ENCODE assay signal across 8 mouse cellular contexts in the genomic region with DNA sequence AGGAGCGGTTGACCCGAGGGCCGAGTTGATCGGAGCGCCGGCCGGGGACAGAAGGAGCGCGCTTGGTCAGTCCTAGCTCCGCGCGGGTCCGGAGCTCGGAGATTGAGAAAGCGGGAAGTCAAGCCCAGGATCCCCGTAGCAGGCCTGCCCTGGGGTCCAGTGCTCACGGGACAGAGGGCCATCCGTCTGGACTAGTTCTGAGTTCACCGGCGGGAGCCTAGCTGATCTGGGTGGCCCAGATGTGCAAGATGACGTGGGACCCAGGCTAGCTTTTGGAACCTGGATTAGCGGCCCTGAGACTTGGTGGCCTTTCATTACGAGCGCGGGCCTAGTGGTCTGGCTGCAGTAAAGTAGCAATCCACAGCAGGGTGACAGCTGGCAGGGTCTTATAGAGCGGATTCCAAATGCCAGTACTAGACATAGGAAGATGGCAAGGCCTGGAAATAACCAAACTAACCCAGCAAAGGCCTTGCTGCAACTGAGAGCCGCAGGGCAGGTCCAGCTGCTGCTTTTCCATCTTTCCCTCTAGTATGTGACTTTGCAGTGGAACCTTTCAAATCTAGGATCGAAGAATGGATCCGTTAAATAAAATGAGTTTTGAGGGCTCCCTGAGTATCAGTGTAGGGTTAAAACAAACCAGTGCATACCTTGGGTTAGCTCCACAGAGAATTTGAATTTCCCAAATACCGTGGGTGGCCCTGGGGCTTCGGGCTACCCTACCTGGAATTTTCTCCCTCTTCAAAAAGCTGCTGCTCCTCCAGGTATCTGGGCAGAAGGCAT. TPM values are rescaled to one million over a fixed set of nuclear protein-coding genes. Genes with fewer than 3 reads are reported as not detected.
DNase-seq lines count a peak whose midpoint lies in the region; ATAC-seq and TF ChIP-seq lines count a peak whose summit lies in the region.

No protein-coding gene starts in this region.

- peak overlapping the region; percentile 84 for H3K4me3 ChIP-seq in layer of hippocampus, adult 2 months
- peak overlapping the region; percentile 67 for H3K4me3 ChIP-seq in embryonic facial prominence, embryonic 10.5 days
- H3K4me3 ChIP-seq in hindbrain, embryonic 15.5 days: peak overlapping the region; percentile 49
- H3K4me3 ChIP-seq in midbrain, embryonic 13.5 days (replicated peaks): peak overlapping the region; percentile 51

- no peak overlapping the region for H3K9ac ChIP-seq in hindbrain, embryonic 15.5 days
- H3K9ac ChIP-seq in midbrain, embryonic 13.5 days (replicated peaks): no peak overlapping the region

- WGBS in embryonic facial prominence, embryonic 10.5 days: 1% methylated on average over 31 of the region's 31 CpGs
- 2% methylated on average over 31 of the region's 31 CpGs for WGBS in hindbrain, embryonic 15.5 days
- 2% methylated on average over 27 of the region's 31 CpGs for WGBS in midbrain, embryonic 13.5 days

- peak; percentile 60 for ATAC-seq in hindbrain, embryonic 15.5 days (ENCODE audit: low FRiP score, low read depth)
- peak; percentile 55 for ATAC-seq in midbrain, embryonic 13.5 days

- H3K4me2 ChIP-seq in hindbrain, embryonic 15.5 days: peak overlapping the region; percentile 94
- H3K4me2 ChIP-seq in midbrain, embryonic 13.5 days (replicated peaks): peak overlapping the region; percentile 88

- H3K4me1 ChIP-seq in embryonic facial prominence, embryonic 10.5 days: peaks cover 18% of the 10 kb centered on the region
- peaks cover 15% of the 10 kb centered on the region for H3K4me1 ChIP-seq in hindbrain, embryonic 15.5 days (replicated peaks)
- peaks cover 17% of the 10 kb centered on the region for H3K4me1 ChIP-seq in midbrain, embryonic 13.5 days (replicated peaks)

- DNase-seq in layer of hippocampus, adult 2 months (ENCODE audit: low spot score in 2 of 2): no peak
- no peak for DNase-seq in layer of hippocampus, postnatal 10 days (ENCODE audit: low spot score in 2 of 2)
- DNase-seq in embryonic facial prominence, embryonic 10.5 days (ENCODE audit: low spot score): peak; percentile 70
- DNase-seq in adrenal gland, adult 18-20 months (ENCODE audit: low spot score in 2 of 2): no peak
- DNase-seq in spleen, adult 12 weeks (ENCODE audit: low spot score): no peak
- DNase-seq in ovary, postnatal 10 days (ENCODE audit: low spot score): no peak

- peaks cover 99% of the 10 kb centered on the region for H3K27me3 ChIP-seq in embryonic facial prominence, embryonic 10.5 days (replicated peaks; ENCODE audit: low read depth, poor library complexity, severe bottlenecking)
- peaks cover 88% of the 10 kb centered on the region for H3K27me3 ChIP-seq in hindbrain, embryonic 15.5 days
- H3K27me3 ChIP-seq in midbrain, embryonic 13.5 days: peaks cover 93% of the 10 kb centered on the region

- H3K9me3 ChIP-seq in embryonic facial prominence, embryonic 10.5 days: no peaks in the 10 kb centered on the region
- no peaks in the 10 kb centered on the region for H3K9me3 ChIP-seq in hindbrain, embryonic 15.5 days
- H3K9me3 ChIP-seq in midbrain, embryonic 13.5 days: no peaks in the 10 kb centered on the region

- no peak overlapping the region for H3K27ac ChIP-seq in layer of hippocampus, adult 2 months
- H3K27ac ChIP-seq in embryonic facial prominence, embryonic 10.5 days (replicated peaks): no peak overlapping the region
- H3K27ac ChIP-seq in hindbrain, embryonic 15.5 days (replicated peaks): no peak overlapping the region
- H3K27ac ChIP-seq in midbrain, embryonic 13.5 days: no peak overlapping the region

- no peaks in the 10 kb centered on the region for H3K36me3 ChIP-seq in embryonic facial prominence, embryonic 10.5 days (replicated peaks)
- no peaks in the 10 kb centered on the region for H3K36me3 ChIP-seq in hindbrain, embryonic 15.5 days
- H3K36me3 ChIP-seq in midbrain, embryonic 13.5 days: no peaks in the 10 kb centered on the region

- TF ChIP-seq CTCF in layer of hippocampus, adult 2 months (conservative IDR thresholded peaks at IDR 0.05): no peak

RNA-seq across cellular contexts. Expression of gene Cdkn2a, which starts 1.2 kb away (rescaled TPM):
- total RNA-seq in layer of hippocampus, adult 2 months (2021): not detected
- under 1 TPM; 0.65 to 0.85 TPM for total RNA-seq in layer of hippocampus, postnatal 10 days (2021)
- not detected in 2 replicates for polyA plus RNA-seq in embryonic facial prominence, embryonic 10.5 days (2016; fragmentation: Nextera tagmentation; extraction: Ambion mirVana)
- not detected in 2 replicates for polyA plus RNA-seq in hindbrain, embryonic 15.5 days (2015; fragmentation: Nextera tagmentation; extraction: Ambion mirVana)
- not detected in 2 replicates for polyA plus RNA-seq in midbrain, embryonic 13.5 days (2015; fragmentation: Nextera tagmentation; extraction: Ambion mirVana)
- 1 to 10 TPM; 8.3 to 9.0 TPM for total RNA-seq in adrenal gland, adult 18-20 months (2021)

RNA-seq across cellular contexts. Expression of gene Cdkn2b, which starts 15.2 kb away (rescaled TPM):
- 1 to 10 TPM; 1.3 to 1.4 TPM for total RNA-seq in layer of hippocampus, adult 2 months (2021)
- 1 to 10 TPM; 2.9 to 4.2 TPM for total RNA-seq in layer of hippocampus, postnatal 10 days (2021)
- polyA plus RNA-seq in embryonic facial prominence, embryonic 10.5 days (2016; fragmentation: Nextera tagmentation; extraction: Ambion mirVana): 0.88 and 1.2 TPM in 2 replicates
- 1.0 and 1.5 TPM in 2 replicates for polyA plus RNA-seq in hindbrain, embryonic 15.5 days (2015; fragmentation: Nextera tagmentation; extraction: Ambion mirVana)
- 0.34 and 0.40 TPM in 2 replicates for polyA plus RNA-seq in midbrain, embryonic 13.5 days (2015; fragmentation: Nextera tagmentation; extraction: Ambion mirVana)
- total RNA-seq in adrenal gland, adult 18-20 months (2021): 10 to 100 TPM; 11.3 to 12.8 TPM

Comparison
In these comparisons a context has a peak if more than half of its experiments do, and no peak if none do; other contexts are left out.
1. RNA of gene Cdkn2a, which starts 1.2 kb away (total RNA-seq): 8.3 to 9.0 TPM in adrenal gland, adult 18-20 months; 0.65 to 0.85 TPM in layer of hippocampus, postnatal 10 days and not detected in layer of hippocampus, adult 2 months; every median in the first group is over 4 times any median in the second.
2. Peak in every context shown above with its lines, with median percentiles within 50 percentile points of each other: H3K4me3 ChIP-seq.